Mouse (Mus musculus) kidney, adult 2 months (tissue): ENCODE data around the gene Ice2. TPM values are rescaled to one million over a fixed set of nuclear protein-coding genes. Genes with fewer than 3 reads are reported as not detected.
A peak's percentile ranks its signal among the peaks of the same experiment; 100 is the strongest.

Experiments used
- DNase-seq: peaks from one replicate; pipeline ENCODE4 v3.0.0; 2021
- H3K27ac ChIP-seq: fragments of 200-500 bp; 2 replicates; pipeline ENCODE4 v1.5.1; 2012; ENCODE audit warnings: low read depth, low read length, control low read depth, inconsistent platforms; ENCODE audit not compliant: insufficient read depth
- H3K27me3 ChIP-seq: fragments of 200-500 bp; replicated peaks from 2 replicates; pipeline ENCODE4 v1.6.1; 2012; ENCODE audit warnings: mild to moderate bottlenecking, moderate library complexity, low read length, inconsistent platforms; ENCODE audit not compliant: control insufficient read depth, insufficient read depth
- H3K36me3 ChIP-seq: fragments of 200-500 bp; 2 replicates; pipeline ENCODE4 v1.6.1; 2012; ENCODE audit warnings: mild to moderate bottlenecking, moderate library complexity, low read length, inconsistent platforms; ENCODE audit not compliant: control insufficient read depth, insufficient read depth
- H3K4me1 ChIP-seq: fragments of 200-500 bp; 2 replicates; pipeline ENCODE4 v1.6.1; 2011; ENCODE audit warnings: low read length; ENCODE audit not compliant: control insufficient read depth, insufficient read depth
- H3K4me3 ChIP-seq: fragments of 200-500 bp; 2 replicates; pipeline ENCODE4 v1.5.1; 2011; ENCODE audit warnings: mild to moderate bottlenecking, low read depth, low read length, control low read depth; ENCODE audit not compliant: insufficient read depth
- CTCF ChIP-seq: fragments of 200-500 bp; conservative IDR thresholded peaks from 2 replicates; pipeline ENCODE4 v1.5.1; 2011; ENCODE audit warnings: low read depth, mild to moderate bottlenecking, control low read depth, low read length, moderate library complexity, mixed read lengths; ENCODE audit not compliant: insufficient read depth, insufficient read length
- POLR2A ChIP-seq: fragments of 200-500 bp; IDR thresholded peaks from one replicate; pipeline ENCODE4 v1.6.1; 2011; ENCODE audit warnings: low read depth, low read length, control low read depth
- WGBS: fragments of 180-500 bp; shearing (Covaris S2); methylation state at CpG from one replicate; pipeline ENCODE4 v1.1.7; 2018; 5-methylcytosine and 5-hydroxymethylcytosine counted together
- polyA plus RNA-seq: library from polyadenylated mRNA; depleted of rRNA; stranded (reverse); fragments of >200 nt; gene quantifications from 2 replicates; pipeline ENCODE4 v1.2.3, GENCODE M21; 2012

Ice2 gene
- polyA plus RNA-seq, 1 experiment = 3.5 TPM

GRCm38 (mm10) chr9:69442471-69443038 lies 44.8 kb downstream of the Ice2 start:
- no peak overlapping the region for H3K4me3 ChIP-seq
- WGBS = 49% methylated on average over 6 of the region's 6 CpGs
- TF ChIP-seq POLR2A (no peak), CTCF (no peak)
- H3K27me3 ChIP-seq = no peaks in the 10 kb centered on the region
- DNase-seq = peak; percentile 73
- peak overlapping the region; percentile 52; the same call in 1 of the 2 replicates for H3K27ac ChIP-seq
- H3K36me3 ChIP-seq = no peaks in the 10 kb centered on the region
- H3K4me1 ChIP-seq = peaks cover 9% of the 10 kb centered on the region

- 39% methylated on average over 3 of the region's 3 CpGs for WGBS
- Histone ChIP-seq H3K27me3 (no peaks in the 10 kb centered on the region), H3K27ac (no peak overlapping the region), H3K4me3 (no peak overlapping the region), H3K36me3 (no peaks in the 10 kb centered on the region), H3K4me1 (peaks cover 9% of the 10 kb centered on the region)
- peak; percentile 34 for DNase-seq
- no peak for TF ChIP-seq CTCF
- TF ChIP-seq POLR2A = no peak
Measured at GRCm38 (mm10) chr9:69443203-69443602, 45.5 kb downstream of the Ice2 start.

- no peak for DNase-seq
- H3K27ac ChIP-seq = no peak overlapping the region
Measured at GRCm38 (mm10) chr9:69448801-69449200, 51.1 kb downstream of the Ice2 start.

GRCm38 (mm10) chr9:69450636-69451035 lies 52.9 kb downstream of the Ice2 start:
- H3K27ac ChIP-seq = no peak overlapping the region
- WGBS = 65% methylated on average over 9 of the region's 9 CpGs

More at GRCm38 (mm10) chr9:69448801-69449200, 51.1 kb downstream of the Ice2 start:
- WGBS = 84% methylated on average over 3 of the region's 3 CpGs
- Histone ChIP-seq H3K27me3 (no peaks in the 10 kb centered on the region), H3K4me1 (peaks cover 3% of the 10 kb centered on the region; the same call in 1 of the 2 replicates), H3K4me3 (no peak overlapping the region), H3K36me3 (no peaks in the 10 kb centered on the region)
- no peak for TF ChIP-seq CTCF
- TF ChIP-seq POLR2A = no peak

GRCm38 (mm10) chr9:69451886-69452810 lies 54.4 kb downstream of the Ice2 start:
- no peak overlapping the region for H3K4me3 ChIP-seq
- H3K27ac ChIP-seq = no peak overlapping the region
- H3K4me1 ChIP-seq = peaks cover 10% of the 10 kb centered on the region
- no peaks in the 10 kb centered on the region for H3K36me3 ChIP-seq
- no peaks in the 10 kb centered on the region for H3K27me3 ChIP-seq
- WGBS = 94% methylated on average over 10 of the region's 10 CpGs
- DNase-seq = no peak
- TF ChIP-seq CTCF = no peak
- no peak for TF ChIP-seq POLR2A

More at GRCm38 (mm10) chr9:69450636-69451035, 52.9 kb downstream of the Ice2 start:
- no peak for DNase-seq
- Histone ChIP-seq H3K27me3 (no peaks in the 10 kb centered on the region), H3K4me3 (no peak overlapping the region), H3K36me3 (no peaks in the 10 kb centered on the region), H3K4me1 (peaks cover 3% of the 10 kb centered on the region; the same call in 1 of the 2 replicates)
- TF ChIP-seq CTCF = no peak
- no peak for TF ChIP-seq POLR2A

GRCm38 (mm10) chr9:69453066-69453900 lies 55.6 kb downstream of the Ice2 start, which contains the start of gene Anxa2:
Anxa2 (plus strand) TSS chr9:69453620.
- Histone ChIP-seq H3K27me3 (no peaks in the 10 kb centered on the region), H3K4me1 (peaks cover 19% of the 10 kb centered on the region), H3K36me3 (no peaks in the 10 kb centered on the region), H3K27ac (peak within 1 kb of the TSS; percentile 91), H3K4me3 (peak within 1 kb of the TSS; percentile 90)
- TF ChIP-seq POLR2A = peak; percentile 11
- no peak for TF ChIP-seq CTCF
- DNase-seq = peak; percentile 94
- WGBS = 11% methylated on average over 37 of the region's 37 CpGs
